Mouse (Mus musculus) pancreas, adult 10 weeks (tissue): ENCODE data around the gene Rnf208. TPM values are rescaled to one million over a fixed set of nuclear protein-coding genes. Genes with fewer than 3 reads are reported as not detected.

ENCODE experiments used
- polyA plus RNA-seq: library from polyadenylated mRNA; stranded (reverse); fragments of 350-450 nt; fragmentation: Illumina TruSeq; extraction: RNeasy Lipid Tissue Mini Kit (QIAGEN cat#74804); gene quantifications from one replicate; pipeline ENCODE4 v1.2.3, GENCODE M21; 2015; ENCODE audit warnings: low read depth, low replicate concordance; ENCODE audit not compliant: insufficient read depth

The Rnf208 gene
- polyA plus RNA-seq = 2.2 TPM

DNA sequence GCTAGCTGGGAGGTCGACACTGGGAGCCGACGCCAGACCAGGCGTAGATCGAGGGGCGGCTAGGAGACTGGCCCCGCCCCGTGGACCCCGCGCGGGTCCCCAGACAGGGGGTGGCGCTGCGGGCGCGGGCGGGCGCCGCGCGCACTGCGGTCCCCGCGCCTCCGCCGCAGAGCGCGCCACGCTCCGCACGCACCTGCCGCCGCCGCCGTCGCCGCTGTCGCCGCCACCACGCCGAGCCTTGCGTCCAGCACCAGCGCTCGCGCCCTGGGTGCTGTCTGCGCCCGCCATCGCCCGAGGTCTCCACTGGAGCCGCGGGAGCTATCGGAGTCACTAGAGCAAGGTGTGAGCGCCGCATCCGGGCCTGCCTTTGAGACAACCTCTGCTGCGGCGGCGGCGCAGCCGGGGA, at the start of gene Rnf208, which contains the start of gene Cysrt1:
Gene Rnf208, plus strand, starts transcription at position 155 of the 406 bp plus-strand sequence.
Gene Cysrt1, minus strand, starts transcription at position 352 of the 406 bp plus-strand sequence.

GRCm38 (mm10) chr2:25196172-25196954, 45.7 kb upstream of the Rnf208 start, which contains the start of gene Tor4a:
Gene Tor4a, minus strand, starts transcription at chr2:25196886.

DNA sequence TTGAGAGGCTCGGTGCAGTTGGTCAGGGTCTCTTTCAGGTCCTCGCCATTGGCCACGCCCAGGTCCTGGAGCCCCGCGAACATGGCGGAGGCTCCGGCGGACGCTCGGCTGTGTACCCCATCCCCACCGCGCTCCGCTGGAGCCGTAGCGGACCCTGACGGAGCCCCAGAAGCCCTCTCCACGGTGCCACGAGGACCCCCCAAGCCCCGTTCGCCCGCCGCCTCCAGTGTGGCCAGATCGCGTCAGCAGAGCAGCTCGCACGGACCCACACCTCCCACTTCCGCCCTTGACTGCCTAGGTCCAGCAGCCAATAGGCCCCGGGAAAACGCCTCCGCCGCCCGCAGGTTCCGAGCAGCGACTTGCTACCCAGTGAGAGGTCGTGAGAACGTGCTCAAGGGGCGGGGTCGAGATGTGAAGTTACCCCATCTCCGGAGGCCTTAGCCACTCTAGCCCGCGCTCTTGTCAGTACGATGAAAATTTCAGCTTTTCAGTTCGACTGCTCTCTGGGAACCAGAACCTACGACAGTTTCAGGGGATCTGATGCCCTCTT, 30.9 kb upstream of the Rnf208 start, which contains the start of gene Nelfb:
Gene Nelfb, minus strand, starts transcription at position 369 of the 550 bp plus-strand sequence.

DNA sequence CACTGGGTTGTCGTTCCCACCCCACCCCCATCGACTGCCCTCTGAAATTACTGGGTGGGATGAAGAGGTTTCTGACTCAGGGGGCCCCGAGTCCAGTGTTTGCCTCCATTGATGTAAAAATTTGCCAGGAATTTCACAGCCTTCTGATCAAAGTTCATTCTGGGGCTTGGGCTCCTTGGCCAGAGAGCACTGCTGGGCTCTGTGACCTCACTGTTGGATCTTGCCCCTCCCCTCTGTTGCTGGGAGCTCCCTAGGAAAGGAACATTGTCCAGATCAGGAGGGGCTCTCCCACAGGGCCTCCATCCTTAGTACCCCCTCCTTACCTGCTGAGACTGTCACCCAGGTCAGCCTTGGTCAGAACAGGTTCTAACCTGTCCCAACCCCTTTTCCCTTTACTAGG, 27.6 kb upstream of the Rnf208 start, which contains the start of gene Stpg3:
Gene Stpg3, minus strand, starts transcription at position 194 of the 400 bp plus-strand sequence.

GRCm38 (mm10) chr2:25218445-25218844, 23.6 kb upstream of the Rnf208 start, which contains the start of gene Fam166a:
Gene Fam166a, plus strand, starts transcription at chr2:25218745.

GRCm38 (mm10) chr2:25224492-25224765, 17.6 kb upstream of the Rnf208 start, which contains the start of gene Tubb4b:
Gene Tubb4b, minus strand, starts transcription at chr2:25224702.

DNA sequence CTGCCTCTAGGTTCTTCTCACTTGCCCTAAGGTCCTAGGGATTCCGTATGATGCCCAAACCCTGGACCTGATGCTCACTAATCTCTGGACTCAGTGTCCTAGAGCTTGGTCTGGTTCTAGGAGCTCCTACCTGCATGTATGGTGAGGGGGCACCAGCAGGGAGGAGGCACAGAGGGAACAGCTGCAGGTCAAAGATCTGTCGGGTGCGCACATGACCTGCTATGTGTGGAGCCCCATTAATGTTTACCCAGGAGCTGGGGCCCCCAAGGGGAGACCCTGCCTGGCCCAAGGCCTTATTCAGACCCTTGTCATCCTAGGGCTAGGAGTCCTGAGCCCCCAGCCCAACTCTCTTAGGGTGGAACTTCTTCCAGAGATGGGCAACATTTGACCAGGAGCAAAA, 8.0 kb upstream of the Rnf208 start, which contains the start of gene Slc34a3:
Gene Slc34a3, minus strand, starts transcription at position 315 of the 400 bp plus-strand sequence.

DNA sequence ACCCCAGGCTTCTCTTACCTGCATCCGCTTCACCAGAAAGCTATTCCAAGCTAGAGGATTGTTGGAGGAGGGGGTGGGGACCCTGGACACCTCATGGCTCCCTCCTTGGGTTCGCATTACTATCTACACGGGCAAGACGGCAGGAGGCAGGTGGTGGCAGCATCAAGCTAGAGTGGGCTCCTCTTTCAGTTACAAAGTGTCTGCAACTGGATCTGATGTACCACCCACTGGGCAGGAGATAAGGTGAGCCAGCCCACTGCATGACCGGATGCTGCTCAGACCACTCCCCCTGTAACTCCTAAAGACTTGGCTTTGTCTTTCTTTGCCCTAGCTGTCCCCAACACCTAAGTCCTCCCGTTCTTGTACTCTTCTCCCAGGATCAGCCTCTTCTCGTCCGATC, 5.4 kb upstream of the Rnf208 start, which contains the start of gene Rnf224:
Gene Rnf224, minus strand, starts transcription at position 174 of the 400 bp plus-strand sequence.

DNA sequence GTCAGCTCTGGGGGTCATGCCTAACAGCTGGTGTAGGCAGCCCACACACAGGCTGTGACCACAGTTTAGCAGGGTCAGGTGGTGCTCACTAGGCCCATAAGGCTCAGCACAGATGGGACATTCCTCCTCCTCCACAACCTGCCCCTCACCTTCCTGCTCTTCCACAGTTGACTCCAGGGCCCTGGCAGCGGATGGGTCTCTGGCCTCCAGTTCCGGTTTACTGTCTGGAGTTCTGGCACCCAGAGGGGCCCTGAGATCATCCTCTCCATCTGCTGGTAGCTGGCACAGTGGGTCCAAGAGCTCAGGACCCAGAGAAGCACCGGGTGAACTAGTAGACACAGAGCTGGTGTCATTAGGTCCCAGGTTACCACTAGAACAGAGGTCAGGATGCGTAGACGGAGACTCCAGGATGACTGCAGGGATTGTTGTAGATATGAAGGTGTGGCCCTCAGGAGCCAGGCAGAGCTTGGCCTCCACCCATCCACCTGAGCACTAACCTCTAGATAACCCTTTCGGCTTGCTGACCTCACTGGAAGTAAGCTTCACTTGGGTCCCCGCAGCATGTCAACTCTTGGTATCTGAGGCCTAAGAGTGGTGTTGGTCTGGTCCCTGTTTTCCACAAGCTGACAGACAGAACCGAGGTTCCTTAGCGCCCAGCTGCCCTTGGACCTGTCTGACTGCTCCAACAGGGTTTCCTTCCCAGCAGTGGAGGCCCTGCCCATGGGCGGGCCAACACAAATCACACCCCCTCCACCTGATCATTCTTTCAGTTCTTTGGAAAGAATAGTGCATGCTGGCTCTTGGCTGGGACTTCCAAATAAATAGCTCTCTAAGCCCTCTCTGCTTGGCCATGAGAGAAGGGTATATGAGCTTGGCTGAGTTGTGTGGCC, 4.4 kb downstream of the Rnf208 start, which contains the start of gene AL732309.1:
Gene AL732309.1, minus strand, starts transcription at position 681 of the 890 bp plus-strand sequence.

DNA sequence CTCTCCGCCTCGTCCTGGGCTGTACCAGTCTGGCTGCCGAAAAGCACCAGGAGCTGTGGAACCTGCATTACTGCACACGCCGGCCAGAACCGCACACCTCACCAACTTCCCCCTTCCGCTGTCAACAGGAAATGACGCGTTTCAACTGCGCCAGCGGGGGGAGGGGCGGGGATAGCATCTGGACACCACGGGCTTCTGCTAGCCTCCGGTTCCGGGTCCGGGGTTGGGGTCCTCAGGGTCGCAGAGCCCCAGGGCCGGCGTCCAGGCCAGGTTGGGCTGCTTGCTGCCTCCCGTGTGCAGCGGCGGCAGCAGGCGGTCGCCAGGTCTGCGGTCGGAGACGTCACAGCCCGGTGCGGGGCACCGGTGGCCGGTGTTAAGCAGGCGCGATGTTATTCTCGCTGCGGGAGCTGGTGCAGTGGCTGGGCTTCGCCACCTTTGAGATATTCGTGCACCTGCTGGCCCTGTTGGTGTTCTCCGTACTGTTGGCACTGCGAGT, 13.3 kb downstream of the Rnf208 start, which contains the start of gene Tmem203:
Gene Tmem203, plus strand, starts transcription at position 156 of the 496 bp plus-strand sequence.

DNA sequence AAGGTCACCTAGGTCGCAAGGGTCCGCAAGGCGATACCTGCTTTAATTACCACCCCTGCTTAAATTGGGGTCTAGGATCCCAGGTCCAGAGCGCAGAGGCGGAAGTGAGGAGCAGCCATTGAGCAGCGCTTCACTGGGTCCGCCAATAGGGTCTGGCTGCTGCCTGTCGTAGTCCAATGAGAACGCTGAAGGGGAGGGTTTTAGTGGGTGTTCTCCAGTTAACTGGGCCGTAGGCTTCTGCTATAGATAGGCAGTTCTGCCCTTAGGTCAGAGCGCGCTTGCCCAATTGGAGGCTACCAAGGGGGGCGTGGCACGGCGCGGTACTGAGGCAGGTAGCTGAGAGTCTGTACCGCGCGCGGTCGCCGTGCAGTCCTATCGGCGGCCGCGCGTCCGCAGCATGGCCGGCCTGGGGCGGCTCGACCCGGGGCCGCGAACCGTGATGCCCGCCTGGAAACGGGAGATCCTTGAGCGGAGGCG, 20.3 kb downstream of the Rnf208 start, which contains the start of gene Tprn:
Gene Tprn, plus strand, starts transcription at position 328 of the 477 bp plus-strand sequence.

GRCm38 (mm10) chr2:25271827-25272511, 29.9 kb downstream of the Rnf208 start, which contains the start of the genes Ssna1 and Anapc2:
Gene Ssna1, minus strand, starts transcription at chr2:25272438.
Gene Anapc2, plus strand, starts transcription at chr2:25272478.

DNA sequence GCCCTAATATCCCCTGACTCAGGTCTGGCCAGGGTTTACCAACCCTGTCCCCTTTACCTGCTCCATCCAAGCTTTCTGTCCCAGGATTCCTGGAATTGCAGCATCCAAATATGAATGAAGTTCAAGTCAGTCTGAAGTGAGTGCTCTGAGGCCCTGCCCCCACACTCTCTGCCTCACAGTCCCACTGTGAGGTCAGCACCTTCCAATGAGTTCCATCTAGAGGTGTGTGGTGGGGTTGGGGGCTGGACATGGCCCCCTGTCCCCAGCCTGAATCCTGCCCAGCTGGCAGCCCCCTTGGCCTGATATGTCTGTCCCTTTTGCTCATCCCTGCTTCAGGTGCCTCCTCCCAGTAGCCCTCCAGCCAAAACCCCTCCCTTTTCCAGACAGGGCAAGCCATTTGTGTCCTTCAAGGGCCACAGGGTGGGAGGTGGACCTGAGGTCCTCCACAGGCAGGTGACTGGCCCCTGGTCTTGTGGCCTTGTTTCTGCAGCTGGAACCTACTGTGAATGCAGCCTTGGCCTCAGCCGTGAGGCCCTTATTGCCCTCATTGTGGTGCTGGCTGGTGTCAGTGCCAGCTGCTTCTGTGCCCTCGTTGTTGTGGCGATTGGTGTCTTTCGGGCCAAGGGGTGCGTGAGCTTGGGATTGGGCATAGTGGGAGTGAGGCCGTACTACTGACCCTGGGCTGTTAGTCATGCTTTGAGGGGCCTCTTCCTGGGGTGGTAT, 46.0 kb downstream of the Rnf208 start, which contains the start of gene Tmem210:
Gene Tmem210, plus strand, starts transcription at position 219 of the 723 bp plus-strand sequence.

DNA sequence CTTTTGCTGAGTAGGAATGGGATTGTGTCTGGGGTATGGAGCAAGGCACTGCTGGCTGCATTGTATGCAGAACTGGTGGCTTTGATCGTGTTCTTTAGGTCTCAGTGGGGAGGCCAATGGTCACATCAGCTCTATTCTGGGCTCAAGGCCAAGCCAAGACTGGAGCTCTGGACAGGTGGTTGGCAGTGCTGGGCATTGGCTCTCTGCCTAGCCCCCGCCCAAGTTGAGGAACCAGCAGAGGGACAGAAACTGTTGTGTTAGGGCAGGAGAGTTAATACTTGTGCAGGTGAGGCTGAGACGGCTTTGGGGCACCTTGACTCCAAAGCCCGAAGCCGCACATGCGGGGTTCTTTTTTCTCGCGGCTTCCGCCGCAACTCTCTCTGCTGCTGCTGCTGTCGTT, 47.6 kb downstream of the Rnf208 start, which contains the start of gene Lrrc26:
Gene Lrrc26, plus strand, starts transcription at position 265 of the 400 bp plus-strand sequence.

Other genes with a start within 250 kb of the Rnf208 start
- 18.6 TPM for gene Nsmf, start 187.9 kb upstream of the Rnf208 start, polyA plus RNA-seq
- gene Entpd8, start 162.0 kb upstream of the Rnf208 start, polyA plus RNA-seq = not detected
- not detected for gene Noxa1, start 147.1 kb upstream of the Rnf208 start, polyA plus RNA-seq
- 5.7 TPM for gene Nrarp, start 61.5 kb upstream of the Rnf208 start, polyA plus RNA-seq
- gene Tor4a, start 45.4 kb upstream of the Rnf208 start, polyA plus RNA-seq = 4.7 TPM
- 17.7 TPM for gene Nelfb, start 30.8 kb upstream of the Rnf208 start, polyA plus RNA-seq
- gene Stpg3, start 27.6 kb upstream of the Rnf208 start, polyA plus RNA-seq = not detected
- gene Fam166a, start 23.5 kb upstream of the Rnf208 start, polyA plus RNA-seq = not detected
- 52.2 TPM for gene Tubb4b, start 17.6 kb upstream of the Rnf208 start, polyA plus RNA-seq
- gene Slc34a3, start 7.9 kb upstream of the Rnf208 start, polyA plus RNA-seq = not detected
- gene Rnf224, start 5.5 kb upstream of the Rnf208 start, polyA plus RNA-seq = not detected
- not detected for gene Cysrt1, start 197 bp downstream of the Rnf208 start, polyA plus RNA-seq
- 8.3 TPM for gene AL732309.1, start 4.6 kb downstream of the Rnf208 start, polyA plus RNA-seq
- gene Tmem203, start 13.2 kb downstream of the Rnf208 start, polyA plus RNA-seq = 6.4 TPM
- gene Tprn, start 20.4 kb downstream of the Rnf208 start, polyA plus RNA-seq = 1.3 TPM
- 14.8 TPM for gene Ssna1, start 30.2 kb downstream of the Rnf208 start, polyA plus RNA-seq
- gene Anapc2, start 30.2 kb downstream of the Rnf208 start, polyA plus RNA-seq = 14.2 TPM
- gene Tmem210, start 45.9 kb downstream of the Rnf208 start, polyA plus RNA-seq = not detected
- not detected for gene Lrrc26, start 47.7 kb downstream of the Rnf208 start, polyA plus RNA-seq
- gene Grin1, start 76.9 kb downstream of the Rnf208 start, polyA plus RNA-seq = 1.8 TPM
- 12.2 TPM for gene Man1b1, start 90.1 kb downstream of the Rnf208 start, polyA plus RNA-seq
- 24.6 TPM for gene Dpp7, start 114.1 kb downstream of the Rnf208 start, polyA plus RNA-seq
- 18.7 TPM for gene Uap1l1, start 123.4 kb downstream of the Rnf208 start, polyA plus RNA-seq
- gene Sapcd2, start 130.1 kb downstream of the Rnf208 start, polyA plus RNA-seq = not detected
- gene Entpd2, start 153.6 kb downstream of the Rnf208 start, polyA plus RNA-seq = 16.2 TPM
- 96.2 TPM for gene Npdc1, start 157.1 kb downstream of the Rnf208 start, polyA plus RNA-seq
- not detected for gene Fut7, start 181.0 kb downstream of the Rnf208 start, polyA plus RNA-seq
- gene Abca2, start 186.4 kb downstream of the Rnf208 start, polyA plus RNA-seq = 12.8 TPM
- not detected for gene Clic3, start 214.6 kb downstream of the Rnf208 start, polyA plus RNA-seq
- gene Paxx, start 218.8 kb downstream of the Rnf208 start, polyA plus RNA-seq = 43.3 TPM
- gene Ptgds, start 227.8 kb downstream of the Rnf208 start, polyA plus RNA-seq = 2.9 TPM